Mouse (Mus musculus) MEL (cell line): ENCODE measurements around the gene Sdhaf1.

ENCODE experiments used
- POLR2A ChIP-seq, 2 experiments: IDR thresholded peaks; 2 replicates each; pipeline ENCODE4 v1.6.1; 2011 to 2012; ENCODE audit warnings: low read length in 2 of 2, mild to moderate bottlenecking in 2 of 2, control low read depth in 1 of 2, improper control_type of control experiment in 1 of 2, low read depth in 1 of 2, moderate library complexity in 1 of 2; ENCODE audit not compliant: control insufficient read depth in 1 of 2, insufficient read depth in 1 of 2, poor library complexity in 1 of 2
- SMC3 ChIP-seq: IDR thresholded peaks from 2 replicates; pipeline ENCODE4 v1.6.1; 2011; ENCODE audit warnings: low read depth, low read length, improper control_type of control experiment

GRCm38 (mm10) chr7:30363344-30363738, 39.6 kb upstream of the Sdhaf1 start:
- TF ChIP-seq SMC3 (no peak), POLR2A (IDR thresholded peaks at IDR 0.05; ENCODE audit: control insufficient read depth in 1 of 2, insufficient read depth in 1 of 2, low read depth in 1 of 2, low read length in 2 of 2, poor library complexity in 1 of 2) (no peak)
